Mouse (Mus musculus) hematopoietic stem cell, adult 5-6 weeks (primary cell): ENCODE measurements around the gene Gstm5. TPM values are rescaled to one million over a fixed set of nuclear protein-coding genes. Genes with fewer than 3 reads are reported as not detected.

Source experiments
- ATAC-seq, 2 experiments: fragments of 125-278 bp in 1 of 2; replicated peaks in 1 of 2; 2 replicates each; pipeline ENCODE4 v1.8.0; 2016 to 2017; ENCODE audit warnings: inconsistent platforms in 2 of 2, mild to moderate bottlenecking in 2 of 2, moderate number of reproducible peaks in 2 of 2, low read depth in 1 of 2, moderate TSS enrichment in 1 of 2; ENCODE audit not compliant: low FRiP score in 2 of 2, poor library complexity in 2 of 2, severe bottlenecking in 2 of 2, insufficient read depth in 1 of 2, low TSS enrichment in 1 of 2
- total RNA-seq: library from RNA; stranded (forward); fragments of 172-1452, 232-1000 nt; gene quantifications from 2 replicates; pipeline ENCODE4 v1.2.3, GENCODE M21; 2017

Gene Gstm5
- total RNA-seq, 1 experiment from 2014 or later: 34.2 TPM

DNA sequence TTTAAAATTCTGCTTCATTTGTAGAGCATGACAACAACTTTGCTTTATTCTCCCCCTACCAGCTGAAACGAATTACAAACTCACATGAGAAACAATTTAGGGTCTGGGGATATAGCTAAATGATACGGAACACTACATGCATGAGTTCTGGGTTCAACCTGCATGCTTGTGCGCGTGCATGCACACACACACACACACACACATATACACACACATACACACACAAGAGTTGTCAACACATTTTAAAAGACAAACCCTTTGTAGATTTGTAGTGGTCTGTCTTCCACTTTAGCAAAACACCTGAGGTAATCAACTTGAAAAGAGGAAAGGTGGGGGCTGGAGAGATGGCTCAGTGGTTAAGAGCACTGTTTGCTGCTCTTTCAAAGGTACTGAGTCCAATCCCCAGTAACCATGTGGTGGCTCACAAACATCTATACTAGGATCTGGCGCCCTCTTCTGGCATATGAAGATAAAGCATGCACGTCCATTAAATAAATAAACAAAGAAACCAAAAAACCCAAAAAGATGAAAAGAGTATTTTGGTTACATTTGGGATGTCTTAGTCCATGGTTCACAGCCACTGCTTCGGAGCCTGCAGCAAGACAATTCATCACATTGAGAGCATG lies 22.3 kb downstream of the Gstm5 start:
- peak; percentile 56 to 76; a peak in 3 of 4 replicates for ATAC-seq

DNA sequence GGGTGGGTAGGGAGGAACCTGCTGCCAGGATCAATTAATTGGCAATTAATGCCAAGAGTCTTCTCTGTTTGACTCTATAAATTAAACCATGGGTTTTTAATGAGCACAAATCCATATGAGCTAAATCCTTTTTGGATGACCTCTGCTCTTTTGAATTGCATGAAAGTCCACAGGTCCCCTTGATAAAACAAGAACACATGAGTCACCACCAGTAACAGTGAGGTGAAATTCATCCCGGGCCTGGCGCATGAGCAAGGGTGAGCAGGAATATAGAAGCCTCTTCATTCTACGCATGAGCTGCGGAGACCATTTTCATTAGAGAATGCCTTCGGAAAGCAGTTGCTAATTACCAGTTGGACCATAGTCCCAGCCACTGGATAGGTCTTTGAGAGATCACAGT lies 24.7 kb downstream of the Gstm5 start:
- no peak for ATAC-seq

DNA sequence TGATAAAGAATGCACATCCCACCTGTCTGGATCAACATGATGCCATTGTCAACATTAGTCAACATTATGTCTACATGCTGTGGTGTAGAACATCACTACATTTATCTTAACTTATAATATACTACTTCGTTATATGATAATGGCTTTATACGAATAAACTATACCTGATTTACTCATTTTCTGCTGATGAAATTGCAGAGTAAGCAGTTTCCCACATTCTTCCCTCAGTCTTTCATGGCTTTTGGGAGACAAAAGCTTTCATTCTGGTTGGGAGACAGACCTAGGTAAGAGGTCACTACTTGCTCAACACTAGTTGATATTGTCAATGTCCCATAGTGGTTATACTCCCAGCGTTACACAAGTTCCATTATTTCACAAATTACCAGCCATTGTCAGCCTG lies 29.7 kb downstream of the Gstm5 start:
- no peak for ATAC-seq

DNA sequence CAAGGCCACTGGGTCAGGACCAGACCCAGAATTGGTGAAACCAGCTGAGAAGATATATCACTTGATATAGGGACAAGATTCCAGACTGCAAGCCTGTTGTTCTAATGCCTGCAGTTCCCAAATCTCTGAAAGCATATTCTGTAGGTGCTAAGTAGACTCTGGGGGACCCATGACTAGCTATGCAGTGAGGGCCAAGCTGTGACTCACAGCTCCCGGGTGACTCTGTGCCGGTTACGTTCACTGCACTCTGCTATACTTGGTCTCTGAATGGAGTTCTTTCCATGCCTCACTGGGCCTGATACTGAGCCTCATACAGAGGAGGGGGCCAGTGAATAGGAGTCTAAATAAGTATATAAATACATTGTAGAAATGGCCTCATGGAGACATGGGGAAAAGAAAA lies 32.2 kb downstream of the Gstm5 start:
- ATAC-seq: no peak

DNA sequence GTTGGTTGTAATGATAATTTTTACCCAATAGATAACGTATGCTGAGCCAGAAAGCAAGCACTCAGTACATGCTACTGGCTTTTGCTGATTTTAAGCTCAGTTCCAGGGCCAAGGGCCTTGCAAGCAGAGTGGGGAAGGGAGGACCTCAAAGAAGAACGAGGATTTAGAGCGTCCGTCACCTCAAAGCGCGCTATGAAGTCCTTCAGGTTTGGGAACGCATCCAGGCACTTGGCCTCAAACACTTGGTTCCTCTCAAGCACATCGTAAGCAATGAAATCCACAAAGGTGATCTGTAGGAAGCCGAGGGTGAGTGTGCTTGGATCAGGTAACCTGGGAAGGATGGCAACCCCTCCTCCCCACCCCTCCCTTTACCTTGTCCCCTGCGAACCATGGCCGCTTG lies 33.1 kb downstream of the Gstm5 start:
- ATAC-seq: no peak

DNA sequence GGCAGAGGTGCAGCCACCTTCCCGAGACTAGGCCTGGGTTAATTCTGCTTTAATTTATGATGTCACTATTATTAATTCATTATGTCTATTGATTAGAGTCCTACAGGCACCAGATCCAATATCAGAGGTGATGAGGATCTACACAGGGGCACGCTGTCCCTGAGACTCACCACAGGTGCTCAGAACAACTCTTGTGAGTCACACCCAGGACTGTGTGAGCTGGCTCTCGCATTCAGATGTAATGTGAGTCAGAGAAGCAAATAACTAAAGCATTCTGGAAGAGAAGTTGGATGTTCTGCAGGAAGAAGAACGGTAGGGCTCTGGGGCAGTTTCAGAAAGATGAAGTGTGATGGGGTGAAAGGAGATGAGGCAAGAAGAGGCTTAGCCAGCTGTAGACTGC lies 33.6 kb downstream of the Gstm5 start:
- ATAC-seq: no peak

DNA sequence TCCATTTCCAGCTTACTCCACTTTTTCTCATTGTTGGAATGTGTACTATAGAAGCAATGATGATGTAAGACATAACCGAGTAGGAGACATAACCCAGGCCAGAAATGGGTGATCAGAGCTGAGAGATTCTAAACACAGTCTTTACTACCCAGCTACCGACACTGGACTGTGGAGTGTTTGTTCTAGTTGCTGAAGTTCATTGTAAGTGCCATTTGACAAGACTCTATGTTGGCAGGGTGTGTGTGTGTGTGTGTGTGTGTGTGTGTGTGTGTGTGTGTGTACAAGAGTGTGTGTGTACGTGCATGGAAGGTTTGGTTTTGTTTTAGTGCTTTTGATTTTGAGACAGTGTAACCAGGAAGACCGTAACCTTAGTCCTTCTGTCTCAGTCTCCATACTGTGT lies 34.1 kb downstream of the Gstm5 start:
- ATAC-seq: no peak

DNA sequence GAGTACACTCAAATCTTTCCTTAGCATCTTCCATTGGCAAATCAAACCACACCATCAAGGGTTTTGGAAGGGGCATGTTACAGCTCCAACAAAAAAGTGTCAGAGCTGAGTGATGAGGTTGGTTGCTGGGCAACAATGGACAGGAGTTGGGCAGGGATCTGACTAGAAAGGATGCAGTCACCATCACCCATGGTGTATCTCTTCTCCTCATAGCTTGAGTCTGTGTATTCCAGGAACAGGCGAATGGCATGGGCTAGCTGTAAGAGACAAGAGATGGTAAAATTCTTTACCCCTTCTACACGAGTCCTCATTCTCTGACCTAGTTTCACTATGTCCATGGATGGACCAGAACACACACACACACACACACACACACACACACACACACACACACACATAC lies 35.5 kb downstream of the Gstm5 start:
- ATAC-seq: no peak

DNA sequence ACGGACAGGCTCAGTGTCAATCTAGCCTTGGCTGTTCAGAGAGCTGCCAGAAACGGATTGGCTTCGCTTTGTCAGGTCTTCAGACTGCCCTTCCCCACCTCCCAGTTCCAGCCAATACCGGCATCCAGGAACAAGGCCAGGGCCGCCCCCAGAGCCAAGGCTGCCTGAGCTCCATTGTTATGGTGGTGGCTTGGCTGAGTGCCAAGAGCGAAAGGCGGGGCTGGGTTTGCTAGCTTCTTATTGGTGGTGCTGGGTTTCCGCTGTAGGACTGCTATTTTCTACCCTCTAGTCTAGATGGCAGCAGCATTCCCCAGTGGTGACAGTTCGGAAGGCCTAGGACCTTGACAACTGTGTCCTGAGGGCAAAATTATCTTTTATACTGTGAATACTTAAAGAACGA lies 36.0 kb downstream of the Gstm5 start, which contains the start of gene Gstm7:
Gene Gstm7, minus strand, starts transcription at position 148 of the 400 bp plus-strand sequence.
- ATAC-seq: peak; percentile 91 to 92

DNA sequence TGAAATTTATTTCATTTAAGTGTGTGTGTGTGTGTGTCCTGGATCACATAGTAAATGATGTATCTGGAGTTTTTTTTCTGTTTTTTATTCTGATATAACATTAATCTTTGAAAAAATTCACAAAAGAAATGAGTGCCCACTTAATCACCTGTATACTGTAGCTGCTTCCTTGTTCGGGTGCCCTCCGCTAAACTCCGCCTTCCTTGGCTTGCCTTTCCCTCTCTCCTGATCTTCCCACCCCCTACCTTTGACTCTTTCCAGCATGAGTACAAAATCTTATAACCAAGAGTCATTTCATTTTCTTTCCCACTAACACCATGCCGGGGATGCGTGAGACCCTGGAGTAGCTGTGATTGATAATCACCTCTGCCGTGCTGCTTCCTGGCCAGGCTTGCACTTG lies 36.5 kb downstream of the Gstm5 start:
- no peak for ATAC-seq

DNA sequence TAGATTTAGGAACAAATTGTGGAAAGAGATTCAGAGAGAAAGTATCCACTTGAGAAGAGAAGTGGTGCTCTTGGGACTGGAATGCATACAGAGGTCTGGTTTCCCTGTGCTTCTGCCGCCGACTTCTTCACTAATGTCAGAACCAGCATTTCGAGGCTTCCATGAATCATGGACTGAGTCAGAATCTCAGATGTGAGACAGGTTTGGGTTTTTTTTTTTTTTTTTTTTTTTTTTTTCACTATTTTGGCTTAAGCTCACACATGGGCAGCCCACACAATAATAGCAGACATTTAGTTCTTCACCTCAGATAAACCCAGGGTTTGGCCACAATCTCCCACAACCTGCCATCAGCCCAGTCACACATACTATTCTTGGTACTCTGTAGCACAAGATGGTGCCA lies 39.6 kb downstream of the Gstm5 start:
- ATAC-seq: no peak

DNA sequence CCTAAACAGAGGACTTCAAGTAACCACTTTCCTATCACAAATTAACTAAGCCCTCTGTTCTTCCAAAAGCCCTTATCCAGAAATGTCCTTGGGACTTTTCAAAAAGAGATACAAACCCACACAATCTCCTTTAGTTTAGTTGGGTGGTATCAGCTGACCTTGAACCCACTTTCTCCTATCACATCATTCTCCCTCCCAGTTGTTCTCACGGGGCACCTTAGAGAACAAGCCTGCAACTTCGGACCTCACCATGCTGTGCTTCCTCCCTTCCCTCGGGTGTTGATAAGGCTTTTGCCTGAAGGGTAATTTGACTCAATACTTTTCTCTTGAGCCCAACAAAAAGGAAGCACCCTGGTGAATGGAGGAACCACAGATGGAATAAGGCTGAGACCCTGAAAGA lies 40.3 kb downstream of the Gstm5 start:
- no peak for ATAC-seq

DNA sequence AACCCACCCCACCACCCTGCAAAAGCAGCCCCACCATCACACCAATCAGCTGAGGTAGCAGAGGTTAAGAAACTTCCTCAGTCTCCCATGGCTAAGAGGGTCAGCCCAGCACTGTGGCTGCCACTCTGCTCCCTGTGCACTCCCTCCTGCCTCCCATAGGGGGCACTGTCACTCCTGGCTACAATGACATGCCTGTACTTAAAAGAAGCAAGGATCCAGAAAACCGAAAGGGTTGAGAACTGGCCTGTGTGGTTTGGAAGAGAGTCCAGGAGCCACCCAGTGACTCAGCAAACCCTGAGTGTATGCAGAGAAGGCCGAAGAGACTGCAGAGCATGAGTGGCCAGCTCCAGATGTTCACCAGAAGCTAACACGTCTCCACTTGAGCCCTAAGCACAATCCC lies 43.8 kb downstream of the Gstm5 start:
- peak; percentile 82 to 89 for ATAC-seq

DNA sequence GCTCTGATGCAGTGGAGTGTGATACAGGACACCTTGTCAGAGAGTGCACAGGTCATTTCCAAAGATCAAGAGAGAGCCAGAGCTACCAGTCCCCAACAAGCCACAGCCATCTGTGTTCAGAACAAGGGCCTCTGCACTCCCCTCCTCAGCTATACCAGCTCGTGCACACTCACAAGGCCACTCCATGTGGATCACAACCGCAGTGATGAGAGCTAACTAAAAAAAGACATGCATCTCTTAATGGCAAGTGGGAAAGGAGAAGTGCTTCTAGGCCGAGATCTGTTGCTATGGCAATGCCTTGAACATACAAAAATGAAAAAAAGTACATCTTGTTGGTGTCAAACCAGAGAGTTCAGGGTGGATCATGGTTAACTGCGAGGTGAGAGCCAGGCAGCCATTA lies 44.2 kb downstream of the Gstm5 start:
- peak; percentile 75 to 82 for ATAC-seq

DNA sequence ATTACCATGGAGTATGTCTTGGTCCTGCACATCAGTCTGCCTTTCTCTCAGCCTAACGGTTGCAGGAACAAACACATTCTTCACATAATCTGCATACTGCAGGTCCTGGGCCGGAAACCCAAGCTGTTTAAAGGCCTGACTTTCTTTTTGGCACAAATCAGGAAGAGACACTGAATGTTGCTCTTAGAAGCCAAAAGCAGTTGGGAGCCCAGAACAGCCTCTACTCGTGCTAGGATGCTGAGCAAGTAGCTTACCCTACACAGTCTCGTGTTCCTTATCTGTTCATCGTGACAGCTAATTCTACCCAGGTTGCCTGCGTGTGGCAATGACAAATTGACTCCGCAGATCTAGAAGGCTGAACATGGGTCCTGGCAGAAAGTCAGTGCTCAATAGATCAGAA lies 44.9 kb downstream of the Gstm5 start:
- no peak for ATAC-seq

DNA sequence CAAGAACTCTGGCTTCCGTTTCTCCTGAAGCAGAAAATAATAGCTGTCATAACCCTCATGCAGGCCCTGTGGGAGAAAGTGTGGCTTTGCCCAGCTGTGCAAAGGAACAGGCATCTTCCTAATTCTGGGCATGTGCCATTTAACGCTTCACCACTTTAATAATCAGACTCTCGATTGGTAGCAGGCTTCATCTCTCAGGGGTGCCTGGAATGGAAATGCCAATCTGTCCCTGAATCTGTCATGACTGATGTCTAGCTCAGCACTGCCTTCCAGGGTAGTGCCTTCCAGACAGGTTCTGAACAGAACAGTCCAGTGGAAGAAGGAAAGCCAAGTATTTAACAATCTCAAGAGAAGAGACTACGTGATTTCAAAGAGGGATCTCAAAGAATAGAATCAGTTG lies 45.6 kb downstream of the Gstm5 start:
- ATAC-seq: no peak

DNA sequence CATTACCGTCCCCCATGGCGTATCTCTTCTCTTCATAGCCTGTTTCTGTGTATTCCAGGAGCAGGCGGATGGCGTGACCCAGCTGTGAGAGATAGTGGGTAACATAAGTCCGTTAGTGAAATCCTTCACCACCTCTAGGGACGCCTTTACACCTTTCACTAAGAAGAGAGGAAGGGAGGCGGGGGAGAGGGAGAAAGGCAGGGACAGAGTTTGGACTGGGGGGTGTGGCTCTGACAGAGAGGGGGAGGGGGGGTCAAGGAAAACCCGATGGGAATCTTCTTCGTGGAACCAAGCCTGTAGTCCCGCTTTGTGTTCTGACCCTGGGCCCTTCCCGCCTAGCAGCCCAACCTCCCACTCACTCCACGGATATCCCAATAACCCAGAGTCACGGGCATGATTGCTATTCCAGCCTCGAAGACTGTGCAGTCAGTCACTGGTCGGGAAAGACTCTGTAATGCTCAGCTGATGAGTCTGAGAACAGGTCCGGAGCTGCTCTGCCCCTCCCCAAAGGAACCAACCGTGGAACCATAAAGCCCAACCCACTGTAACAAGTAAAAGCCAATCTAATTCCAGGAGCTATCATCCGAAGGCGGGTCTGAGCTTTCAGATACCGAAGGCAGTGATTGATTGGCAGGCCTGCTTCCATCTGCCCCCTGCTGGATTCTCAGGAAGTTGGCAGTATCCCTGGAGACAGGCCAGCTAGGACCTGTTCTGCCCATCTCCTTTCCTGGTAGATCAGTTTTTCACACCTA lies 47.8 kb downstream of the Gstm5 start, which contains the start of gene Gstm6:
Gene Gstm6, minus strand, starts transcription at position 511 of the 752 bp plus-strand sequence.
- no peak for ATAC-seq

DNA sequence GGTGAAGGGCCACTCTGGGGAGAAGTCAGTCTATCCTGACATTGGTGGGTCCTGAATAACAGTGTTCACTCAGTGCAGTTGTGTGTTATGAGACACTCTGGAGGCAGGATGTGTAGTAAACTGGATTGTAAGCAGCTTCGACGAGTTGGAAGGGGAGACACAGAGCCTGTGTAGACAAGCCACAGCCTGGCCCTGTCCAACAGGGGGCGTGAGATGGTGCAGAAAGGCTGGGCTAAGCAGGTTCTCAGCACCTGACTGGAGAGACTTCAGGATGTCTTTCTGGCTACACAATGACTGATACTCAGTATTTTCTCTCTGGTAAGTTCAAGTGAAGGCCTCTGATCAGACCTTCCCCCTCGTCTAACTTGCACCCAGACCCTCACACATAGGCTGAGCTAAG lies 50.1 kb downstream of the Gstm5 start:
- no peak for ATAC-seq
